In the genomic region with DNA sequence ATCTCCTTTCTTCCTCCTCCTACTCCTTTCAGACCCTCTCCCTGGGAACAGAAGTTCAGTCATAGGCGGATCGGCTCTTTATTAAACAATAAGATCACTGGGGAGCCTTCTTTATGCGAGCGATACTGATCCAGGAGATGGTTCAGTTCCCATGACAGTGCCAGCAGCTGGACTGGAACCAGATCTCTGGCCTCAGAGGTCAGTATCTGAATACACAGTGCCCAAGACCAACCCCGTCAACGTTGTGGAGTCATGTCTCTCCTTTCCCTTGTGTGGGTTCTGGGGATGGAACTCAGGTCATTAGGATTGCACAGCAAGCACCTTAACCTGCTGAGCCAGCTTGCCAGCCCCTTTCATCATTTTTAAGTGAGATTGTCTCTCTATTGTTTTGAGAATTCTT, we compare ENCODE assay signal across 24 mouse cellular contexts.
A peak's percentile ranks its signal among the peaks of the same experiment; 100 is the strongest.
DNase-seq lines count a peak whose midpoint lies in the region; ATAC-seq and TF ChIP-seq lines count a peak whose summit lies in the region.
"Had no signal": no experiment of that assay in that cellular context is flagged by ENCODE, and none has a peak within 500 bp of the region (broad histone marks: within the 10 kb centered on the region; RNA-seq: fewer than 3 reads in every experiment).

No protein-coding gene starts in this region.

- no peak overlapping the region for H3K4me3 ChIP-seq in liver, adult 2 months (ENCODE audit: insufficient read depth, low read depth, low read length)
- no peak overlapping the region for H3K4me3 ChIP-seq in liver, postnatal 0 days (ENCODE audit: low read depth, low read length)
- H3K4me3 ChIP-seq in liver, embryonic 13.5 days (replicated peaks): no peak overlapping the region
- no peak overlapping the region for H3K4me3 ChIP-seq in midbrain, embryonic 11.5 days (ENCODE audit: low read depth, low read length)
- no peak overlapping the region for H3K4me3 ChIP-seq in midbrain, embryonic 15.5 days
- H3K4me3 ChIP-seq in liver, embryonic 14.5 days (ENCODE audit: insufficient read depth in 1 of 2, low read depth in 2 of 2, low read length in 2 of 2): no peak overlapping the region
- H3K4me3 ChIP-seq: embryonic facial prominence, embryonic 13.5 days; embryonic facial prominence, embryonic 15.5 days; erythroblast, embryonic 14.5 days; forebrain, embryonic 10.5 days; forebrain, embryonic 12.5 days had no signal

- ATAC-seq in liver, postnatal 0 days: no peak
- no peak for ATAC-seq in liver, embryonic 13.5 days (ENCODE audit: low read depth)
- ATAC-seq in midbrain, embryonic 11.5 days (ENCODE audit: low FRiP score): no peak
- ATAC-seq in midbrain, embryonic 15.5 days (replicated peaks): no peak
- no peak for ATAC-seq in liver, embryonic 14.5 days (ENCODE audit: insufficient read depth)
- ATAC-seq: forebrain, embryonic 14.5 days; forebrain, embryonic 16.5 days had no signal

- H3K27me3 ChIP-seq in liver, adult 2 months (ENCODE audit: control insufficient read depth, insufficient read depth, low read length): no peaks in the 10 kb centered on the region
- no peaks in the 10 kb centered on the region for H3K27me3 ChIP-seq in liver, postnatal 0 days (ENCODE audit: insufficient read depth, low read length)
- H3K27me3 ChIP-seq in liver, embryonic 13.5 days: no peaks in the 10 kb centered on the region
- no peaks in the 10 kb centered on the region for H3K27me3 ChIP-seq in midbrain, embryonic 11.5 days (ENCODE audit: control insufficient read depth, insufficient read depth, low read length)
- H3K27me3 ChIP-seq in midbrain, embryonic 15.5 days (replicated peaks): no peaks in the 10 kb centered on the region
- H3K27me3 ChIP-seq in liver, embryonic 14.5 days (ENCODE audit: control insufficient read depth, insufficient read depth, low read length): no peaks in the 10 kb centered on the region
- H3K27me3 ChIP-seq: embryonic facial prominence, embryonic 13.5 days; embryonic facial prominence, embryonic 15.5 days; forebrain, embryonic 12.5 days had no signal

- no peak overlapping the region for H3K4me2 ChIP-seq in liver, postnatal 0 days (ENCODE audit: low read depth, low read length)
- H3K4me2 ChIP-seq in liver, embryonic 13.5 days: no peak overlapping the region
- H3K4me2 ChIP-seq in midbrain, embryonic 11.5 days: no peak overlapping the region
- no peak overlapping the region for H3K4me2 ChIP-seq in midbrain, embryonic 15.5 days
- H3K4me2 ChIP-seq in liver, embryonic 14.5 days (ENCODE audit: low read depth): no peak overlapping the region
- H3K4me2 ChIP-seq: embryonic facial prominence, embryonic 13.5 days; embryonic facial prominence, embryonic 15.5 days; forebrain, embryonic 12.5 days had no signal

- no peak overlapping the region for H3K27ac ChIP-seq in liver, adult 2 months (replicated peaks; ENCODE audit: insufficient read depth, low read depth, low read length)
- H3K27ac ChIP-seq in liver, postnatal 0 days (ENCODE audit: low read depth): no peak overlapping the region
- 0 out of 2 replicates have a peak overlapping the region, but pooled peaks have one; percentile 7 for H3K27ac ChIP-seq in liver, embryonic 13.5 days
- H3K27ac ChIP-seq in midbrain, embryonic 11.5 days (ENCODE audit: low read depth, low read length): no peak overlapping the region
- no peak overlapping the region for H3K27ac ChIP-seq in midbrain, embryonic 15.5 days
- H3K27ac ChIP-seq in liver, embryonic 14.5 days: no peak overlapping the region
- H3K27ac ChIP-seq: embryonic facial prominence, embryonic 13.5 days; embryonic facial prominence, embryonic 15.5 days; forebrain, embryonic 10.5 days; forebrain, embryonic 12.5 days had no signal

- TF ChIP-seq CTCF in liver, adult 2 months (IDR thresholded peaks at IDR 0.05; ENCODE audit: low read depth, low read length): no peak
- TF ChIP-seq CTCF in liver, postnatal 0 days (IDR thresholded peaks at IDR 0.05; ENCODE audit: low read depth): no peak
- TF ChIP-seq CTCF in liver, embryonic 14.5 days (IDR thresholded peaks at IDR 0.05; ENCODE audit: low read depth): no peak

- H3K4me1 ChIP-seq in liver, adult 2 months (ENCODE audit: control insufficient read depth, insufficient read depth, low read length): no peaks in the 10 kb centered on the region
- H3K4me1 ChIP-seq in liver, postnatal 0 days (ENCODE audit: insufficient read depth): no peaks in the 10 kb centered on the region; the same call in 1 of the 2 replicates
- peaks cover 65% of the 10 kb centered on the region for H3K4me1 ChIP-seq in liver, embryonic 13.5 days (replicated peaks)
- H3K4me1 ChIP-seq in midbrain, embryonic 11.5 days (ENCODE audit: control insufficient read depth, insufficient read depth, low read length): 0 out of 2 replicates have a peak, but pooled peaks cover 4% of the 10 kb centered on the region
- H3K4me1 ChIP-seq in midbrain, embryonic 15.5 days: no peaks in the 10 kb centered on the region; the same call in 1 of the 2 replicates
- H3K4me1 ChIP-seq in liver, embryonic 14.5 days (replicated peaks; ENCODE audit: control insufficient read depth in 2 of 2, insufficient read depth in 2 of 2, low read length in 1 of 2): peaks cover 22 to 48% of the 10 kb centered on the region in 2 experiments
- H3K4me1 ChIP-seq: embryonic facial prominence, embryonic 13.5 days; embryonic facial prominence, embryonic 15.5 days had no signal

- 54% methylated on average over 6 of the region's 6 CpGs for WGBS in liver, adult 2 months
- WGBS in liver, postnatal 0 days (ENCODE audit: insufficient replicate concordance): 85% methylated on average over 6 of the region's 6 CpGs
- WGBS in liver, embryonic 13.5 days (ENCODE audit: insufficient replicate concordance): 85% methylated on average over 6 of the region's 6 CpGs
- 41% methylated on average over 6 of the region's 6 CpGs for WGBS in midbrain, embryonic 11.5 days
- 37% methylated on average over 6 of the region's 6 CpGs for WGBS in midbrain, embryonic 15.5 days
- 84% methylated on average over 6 of the region's 6 CpGs for WGBS in liver, embryonic 14.5 days (ENCODE audit: insufficient replicate concordance)

- no peak overlapping the region for H3K9ac ChIP-seq in liver, adult 2 months (ENCODE audit: low read depth, low read length)
- H3K9ac ChIP-seq in liver, postnatal 0 days (replicated peaks): no peak overlapping the region
- no peak overlapping the region for H3K9ac ChIP-seq in liver, embryonic 13.5 days
- H3K9ac ChIP-seq in midbrain, embryonic 11.5 days (ENCODE audit: low read length): no peak overlapping the region
- H3K9ac ChIP-seq in midbrain, embryonic 15.5 days: no peak overlapping the region
- H3K9ac ChIP-seq in liver, embryonic 14.5 days (replicated peaks): 0 out of 2 replicates have a peak overlapping the region, but pooled peaks have one; percentile 13
- H3K9ac ChIP-seq: embryonic facial prominence, embryonic 13.5 days; embryonic facial prominence, embryonic 15.5 days; forebrain, embryonic 12.5 days had no signal

- no peaks in the 10 kb centered on the region for H3K9me3 ChIP-seq in liver, postnatal 0 days (ENCODE audit: low read length)
- H3K9me3 ChIP-seq in liver, embryonic 13.5 days (replicated peaks): no peaks in the 10 kb centered on the region
- H3K9me3 ChIP-seq in midbrain, embryonic 11.5 days (ENCODE audit: control insufficient read depth, low read length): no peaks in the 10 kb centered on the region
- no peaks in the 10 kb centered on the region for H3K9me3 ChIP-seq in midbrain, embryonic 15.5 days
- no peaks in the 10 kb centered on the region for H3K9me3 ChIP-seq in liver, embryonic 14.5 days (ENCODE audit: control insufficient read depth, low read length)
- H3K9me3 ChIP-seq: embryonic facial prominence, embryonic 13.5 days; embryonic facial prominence, embryonic 15.5 days; forebrain, embryonic 10.5 days; forebrain, embryonic 12.5 days had no signal

- H3K36me3 ChIP-seq in liver, adult 2 months (ENCODE audit: control insufficient read depth, insufficient read depth, low read length): no peaks in the 10 kb centered on the region
- H3K36me3 ChIP-seq in liver, postnatal 0 days (replicated peaks; ENCODE audit: insufficient read depth, low read length): peaks cover 3% of the 10 kb centered on the region; the same call in 1 of the 2 replicates
- peaks cover 4% of the 10 kb centered on the region; the same call in 1 of the 2 replicates for H3K36me3 ChIP-seq in liver, embryonic 13.5 days
- H3K36me3 ChIP-seq in midbrain, embryonic 11.5 days (ENCODE audit: control insufficient read depth, insufficient read depth, low read length): no peaks in the 10 kb centered on the region
- no peaks in the 10 kb centered on the region for H3K36me3 ChIP-seq in midbrain, embryonic 15.5 days (replicated peaks)
- no peaks in the 10 kb centered on the region for H3K36me3 ChIP-seq in liver, embryonic 14.5 days (replicated peaks; ENCODE audit: control insufficient read depth, insufficient read depth, low read depth)
- H3K36me3 ChIP-seq: embryonic facial prominence, embryonic 15.5 days; forebrain, embryonic 12.5 days had no signal

- peaks cover 2% of the 10 kb centered on the region; the same call in 1 of the 2 replicates for H3K79me2 ChIP-seq in liver, adult 2 months (ENCODE audit: control insufficient read depth, insufficient read depth, low read length)

- peak; percentile 31 for DNase-seq in liver, adult 2 months (ENCODE audit: extremely low read depth, low read depth, low spot score)
- DNase-seq in liver, postnatal 0 days: no peak
- no peak for DNase-seq in liver, embryonic 13.5 days
- DNase-seq in liver: no peak
- DNase-seq in midbrain, embryonic 11.5 days (ENCODE audit: low spot score, missing footprints): peak; percentile 80
- DNase-seq in liver, embryonic 14.5 days (ENCODE audit: low read depth in 3 of 3, low spot score in 3 of 3): no peak
- DNase-seq in testis, postnatal 10 days (ENCODE audit: low spot score): no peak
- DNase-seq: adrenal gland, adult 2 months; adrenal gland, postnatal 10 days; adrenal gland, postnatal 25 days; cerebellum, adult 11 months; cerebellum, adult 18-20 months; cerebellum, adult 8-10 months; cerebellum, adult 9-11 months; cerebellum, postnatal 14 days; cerebellum, postnatal 36 days had no signal

- TF ChIP-seq POLR2A in liver, adult 2 months (IDR thresholded peaks at IDR 0.05; ENCODE audit: extremely low read depth, insufficient read depth, low read length): no peak

- TF ChIP-seq EP300 in liver, postnatal 0 days (IDR thresholded peaks at IDR 0.05; ENCODE audit: low read depth): no peak
- no peak for TF ChIP-seq EP300 in liver, embryonic 14.5 days (IDR thresholded peaks at IDR 0.05; ENCODE audit: low read depth)

Comparison
In these comparisons a context has a peak if more than half of its experiments do, and no peak if none do; other contexts are left out.
1. DNase-seq: peak in liver, adult 2 months (single experiment) and midbrain, embryonic 11.5 days (single experiment); none in liver, postnatal 0 days (single experiment), liver, embryonic 13.5 days (single experiment), liver (single experiment), liver, embryonic 14.5 days (0 of 3) and testis, postnatal 10 days (single experiment).